Mouse (Mus musculus) B cell, adult 2 months (primary cell): ENCODE data around the gene Stat3.
A peak's percentile ranks its signal among the peaks of the same experiment; 100 is the strongest.

Experiments
- DNase-seq, 2 experiments: peaks; one replicate each; pipeline ENCODE4 v3.0.0; 2022

The Stat3 gene

DNA sequence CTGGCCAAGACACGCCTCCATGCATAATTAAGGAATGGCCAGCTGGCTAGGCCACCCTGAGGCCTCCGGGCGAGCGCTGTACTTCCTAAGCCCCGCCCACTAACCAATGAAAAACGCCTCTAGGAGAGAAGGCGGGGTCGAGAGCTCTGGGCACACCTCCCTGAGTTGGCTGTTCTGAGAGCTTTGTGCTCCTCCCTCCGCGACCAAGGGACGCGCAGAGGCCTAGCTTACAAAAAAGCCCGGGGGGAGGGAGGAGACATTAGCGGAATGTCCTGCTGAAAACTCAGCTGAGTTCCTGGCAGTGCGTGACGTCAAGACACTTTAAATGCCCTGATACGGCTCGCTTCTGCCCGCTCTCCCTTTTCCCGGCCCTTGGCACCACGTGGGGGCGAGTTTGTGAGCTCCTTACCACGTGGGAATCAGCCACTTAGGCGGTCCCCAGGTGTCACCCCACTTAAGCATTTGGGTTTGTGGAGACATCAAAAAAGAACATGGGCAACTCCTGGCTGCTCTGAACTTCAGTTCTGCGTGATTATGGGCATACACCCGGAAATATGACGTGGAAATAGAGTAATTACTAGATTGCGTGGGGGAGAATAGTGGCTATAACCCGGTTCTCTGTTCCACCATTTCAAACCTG lies at the start of gene Stat3:
Gene Stat3, minus strand, starts transcription at position 29 of the 640 bp plus-strand sequence.
- peak; percentile 99 to 100 for DNase-seq

DNA sequence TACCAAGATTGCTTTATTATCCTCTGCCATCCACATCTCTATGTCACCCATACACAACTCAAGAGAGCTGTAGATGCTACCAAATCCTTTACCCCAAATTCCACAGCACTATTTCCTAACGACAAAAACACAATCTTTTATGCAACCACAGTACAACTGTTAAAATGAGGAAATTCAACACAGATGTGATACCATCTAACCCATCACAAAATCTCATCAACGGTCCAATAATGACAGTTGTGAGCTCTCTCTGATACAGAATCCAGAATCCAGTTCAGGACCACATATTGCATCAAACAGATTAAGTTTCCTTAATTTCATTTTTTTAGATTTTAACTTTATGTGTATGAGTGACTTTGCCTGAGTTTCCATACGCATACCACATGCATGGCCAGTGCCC lies 49.3 kb upstream of the Stat3 start:
- no peak for DNase-seq

DNA sequence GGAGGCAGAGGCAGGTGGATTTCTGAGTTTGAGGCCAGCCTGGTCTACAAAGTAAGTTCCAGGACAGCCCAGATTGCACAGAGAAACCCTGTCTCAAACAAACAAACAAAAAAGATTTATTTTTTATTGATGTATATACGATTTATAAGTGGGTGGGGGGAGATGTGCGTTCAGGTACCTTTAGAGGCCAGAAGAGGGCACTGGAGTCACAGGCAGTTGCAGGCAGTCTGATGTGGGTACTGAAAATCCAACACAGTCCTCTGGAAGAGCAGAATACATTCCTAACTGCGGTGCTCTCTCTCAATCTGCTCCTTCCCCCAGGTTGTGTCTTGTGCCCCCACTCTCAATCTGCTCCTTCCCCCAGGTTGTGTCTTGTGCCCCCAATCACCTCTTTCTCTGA lies 46.3 kb upstream of the Stat3 start:
- peak in 1 of 2 experiments; percentile 38 for DNase-seq

DNA sequence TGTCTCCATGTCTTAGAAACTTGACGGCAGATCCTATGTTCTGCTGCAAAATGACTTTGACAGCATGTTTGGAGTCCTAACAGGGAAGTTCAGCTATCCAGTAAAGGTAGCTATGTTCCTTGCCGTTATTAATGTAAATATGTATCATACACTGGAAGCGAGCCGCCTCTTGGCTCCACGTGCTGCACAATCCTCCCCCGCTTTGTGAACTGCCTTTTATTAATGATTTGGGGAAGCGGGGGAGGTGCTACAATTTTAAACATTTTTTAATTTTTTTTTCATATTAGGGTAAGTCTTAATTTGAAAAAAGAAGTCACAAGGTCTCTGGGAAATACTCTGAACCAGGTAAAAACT lies 44.4 kb upstream of the Stat3 start:
- no peak for DNase-seq

GRCm38 (mm10) chr11:100983125-100983777 lies 43.9 kb upstream of the Stat3 start:
- peak; percentile 86 to 88 for DNase-seq

- DNase-seq, result no peak
Observed at GRCm38 (mm10) chr11:100982087-100982486, 42.7 kb upstream of the Stat3 start.

DNA sequence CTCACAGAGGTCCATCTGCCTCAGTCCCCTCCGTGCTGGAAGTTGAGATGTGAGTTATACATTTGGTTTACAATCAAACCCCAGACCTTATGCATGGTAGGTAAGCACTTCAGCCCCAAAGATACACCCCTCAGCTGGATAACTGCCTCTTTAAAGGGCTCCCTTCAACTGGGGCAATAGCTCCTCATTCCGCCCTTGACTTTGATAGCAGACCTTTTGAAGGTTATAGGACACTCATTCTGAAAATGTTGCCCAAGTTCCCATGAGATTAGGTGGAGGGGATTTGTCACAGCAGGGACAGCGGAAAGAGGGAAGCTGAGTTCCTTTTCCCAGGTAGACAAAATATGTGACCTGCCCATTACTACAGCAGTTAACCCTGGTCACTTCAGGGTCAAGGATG lies 41.9 kb upstream of the Stat3 start:
- DNase-seq, result no peak

DNA sequence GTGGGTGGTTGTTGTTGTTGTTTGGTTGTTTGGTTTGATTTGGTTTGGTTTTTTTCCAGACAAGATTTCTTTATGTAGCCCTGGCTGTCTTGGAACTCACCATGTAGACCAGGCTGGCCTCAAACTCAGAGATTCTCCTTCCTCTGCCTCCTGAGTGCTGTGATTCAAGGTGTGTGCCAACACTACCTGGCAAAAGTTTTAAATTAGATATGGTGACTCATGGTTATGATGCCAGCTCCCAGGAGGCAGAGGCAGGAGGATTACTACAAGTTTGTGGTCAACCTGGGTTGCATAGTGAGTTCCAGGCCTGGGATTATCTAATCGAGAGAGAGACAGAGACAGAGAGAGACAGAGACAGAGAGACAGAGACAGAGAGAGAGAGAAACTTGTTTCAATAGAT lies 41.1 kb upstream of the Stat3 start:
- no peak for DNase-seq

DNA sequence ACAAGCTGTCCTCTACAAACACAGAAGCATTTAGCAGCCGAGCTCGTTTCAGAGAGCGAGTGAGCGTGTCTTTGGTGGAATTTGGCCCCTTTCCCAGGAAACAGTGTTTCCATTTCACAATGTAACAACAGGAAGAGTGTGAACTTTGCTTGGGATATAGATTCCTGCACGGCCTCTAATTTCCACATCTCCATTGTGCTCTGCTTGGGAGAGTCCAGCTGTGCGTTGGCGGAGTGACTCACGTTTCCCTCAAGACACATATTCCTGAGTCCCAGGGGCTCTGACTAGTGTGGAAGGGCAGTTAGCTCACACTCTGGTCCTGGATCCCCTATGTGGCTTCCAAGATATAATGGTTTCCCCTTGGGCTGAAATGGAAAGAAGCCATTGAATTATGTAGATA lies 40.5 kb upstream of the Stat3 start:
- no peak for DNase-seq

DNA sequence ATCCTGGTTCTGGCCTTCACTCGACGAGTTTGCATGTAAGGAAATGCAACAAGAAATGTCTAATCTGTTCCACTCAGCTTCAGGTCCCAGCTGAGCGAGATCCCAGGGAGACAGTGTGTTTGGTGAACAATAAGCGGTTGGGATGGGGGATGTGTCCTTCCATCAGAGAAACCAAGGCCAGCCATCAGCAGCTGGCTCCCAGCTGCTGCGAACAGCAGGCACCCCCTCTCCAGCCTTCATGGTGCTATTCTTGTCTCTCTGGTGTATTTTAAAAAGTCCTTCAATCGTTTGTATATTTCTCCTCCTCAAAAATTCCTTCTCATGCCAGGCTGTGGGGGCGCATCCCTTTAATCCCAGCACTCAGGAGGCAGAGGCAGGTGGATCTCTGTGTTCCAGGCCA lies 35.9 kb upstream of the Stat3 start:
- DNase-seq, result no peak

GRCm38 (mm10) chr11:100974381-100974970 lies 35.1 kb upstream of the Stat3 start:
- no peak for DNase-seq

DNA sequence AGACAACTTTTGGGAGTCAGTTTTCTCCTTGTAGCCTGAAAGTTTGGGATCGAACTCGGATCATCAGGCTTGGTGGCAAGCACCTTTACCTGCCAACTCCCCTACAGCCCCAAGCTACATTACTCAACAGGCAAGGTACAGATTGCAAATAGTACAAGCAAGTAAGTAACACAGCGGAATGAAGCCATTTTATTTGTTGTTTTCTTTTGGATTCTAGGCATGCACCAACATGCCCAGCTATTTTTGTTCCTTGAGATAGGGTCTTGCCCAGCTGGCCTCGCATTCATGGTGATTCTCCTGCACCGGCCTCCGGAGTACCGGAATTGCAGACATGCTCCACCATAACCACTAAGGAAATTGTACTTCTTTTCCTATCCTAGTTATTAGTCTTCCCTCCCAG lies 33.9 kb upstream of the Stat3 start:
- DNase-seq, result no peak

DNA sequence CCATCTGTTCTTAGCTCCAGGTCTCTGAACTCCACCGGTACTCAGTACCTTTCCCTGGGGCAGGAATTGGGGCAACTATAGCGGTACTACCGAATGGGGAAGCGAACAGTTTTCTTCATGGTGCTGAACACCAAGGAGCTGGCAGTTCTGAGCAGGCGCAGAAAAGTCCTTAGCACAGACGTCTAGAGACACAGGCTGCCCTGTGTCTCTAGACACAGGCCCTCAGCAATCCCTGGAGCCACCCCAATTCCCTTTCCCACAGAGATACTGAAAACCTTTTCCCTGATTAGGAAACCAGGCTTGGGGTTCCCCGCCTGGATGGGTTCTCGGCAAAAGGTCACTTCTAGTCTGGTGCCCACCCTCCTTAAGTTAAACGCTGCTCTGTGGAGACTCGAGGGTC lies 32.1 kb upstream of the Stat3 start:
- DNase-seq, result no peak

DNA sequence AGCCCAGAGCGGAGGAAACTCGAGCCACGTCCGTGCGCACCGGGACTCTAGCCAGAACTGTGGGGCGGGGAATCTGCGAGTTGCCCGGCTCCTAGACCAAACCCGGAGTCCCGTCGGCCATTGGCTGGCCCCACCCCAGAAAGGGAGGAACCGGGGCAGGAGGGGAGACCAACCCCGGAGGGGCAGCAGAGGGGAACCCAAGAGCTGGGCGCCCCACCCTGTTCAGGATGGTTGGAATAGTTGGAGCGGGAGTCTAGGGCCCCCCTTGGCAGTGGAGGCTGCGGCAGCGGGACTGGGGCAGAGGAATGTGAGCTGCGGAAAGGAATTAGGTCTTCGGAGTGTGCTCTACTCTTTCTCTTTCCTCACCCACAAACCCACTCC lies 31.2 kb upstream of the Stat3 start, which contains the start of gene Cavin1:
Gene Cavin1, minus strand, starts transcription at position 331 of the 381 bp plus-strand sequence.
- DNase-seq, result peak; percentile 15

DNA sequence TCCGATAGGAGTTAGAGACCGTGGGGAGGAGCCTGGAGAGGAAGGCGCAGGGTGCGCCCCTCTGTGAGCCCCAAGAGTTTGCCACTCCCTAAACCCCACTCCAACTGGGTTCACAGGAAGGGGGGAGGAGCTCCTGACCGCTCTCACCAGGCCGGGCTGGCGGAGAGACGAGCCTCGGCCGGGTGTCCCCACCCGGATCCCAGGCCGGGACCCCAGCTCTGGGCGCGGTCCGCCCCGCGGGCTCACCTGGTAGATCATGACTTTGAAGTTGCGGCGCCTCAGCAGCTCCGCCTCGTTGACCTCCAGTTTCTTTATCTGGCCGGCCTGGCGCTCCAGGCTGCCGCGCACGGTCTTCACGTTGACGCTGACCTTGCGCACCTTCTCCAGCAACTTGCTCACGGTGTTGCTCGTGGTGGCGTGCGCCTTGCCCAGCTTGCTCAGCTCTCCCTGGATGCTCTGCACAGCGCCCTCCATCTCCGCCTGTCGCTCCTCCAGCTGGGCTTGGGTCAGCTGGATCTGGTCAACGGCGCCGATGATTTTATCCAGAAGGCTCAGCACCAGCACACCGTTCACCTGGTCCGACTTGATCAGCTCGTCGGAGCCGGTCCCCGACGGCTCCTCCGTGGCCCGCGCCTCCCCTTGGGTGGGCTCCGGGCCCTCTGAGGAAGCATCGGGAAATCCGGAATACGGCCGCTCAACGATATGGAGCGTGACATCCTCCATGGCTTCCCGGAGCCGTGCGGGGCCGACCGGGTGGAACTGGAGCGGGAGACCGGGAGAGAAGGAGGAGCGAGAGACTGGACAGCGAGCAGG lies 30.6 kb upstream of the Stat3 start:
- DNase-seq, result peak; percentile 31 to 40

- peak; percentile 19 to 34 for DNase-seq
Observed at GRCm38 (mm10) chr11:100969189-100969743, 29.9 kb upstream of the Stat3 start.

- DNase-seq, result no peak
Observed at GRCm38 (mm10) chr11:100968501-100968900, 29.2 kb upstream of the Stat3 start.

GRCm38 (mm10) chr11:100967881-100968420 lies 28.6 kb upstream of the Stat3 start:
- DNase-seq, result no peak

DNA sequence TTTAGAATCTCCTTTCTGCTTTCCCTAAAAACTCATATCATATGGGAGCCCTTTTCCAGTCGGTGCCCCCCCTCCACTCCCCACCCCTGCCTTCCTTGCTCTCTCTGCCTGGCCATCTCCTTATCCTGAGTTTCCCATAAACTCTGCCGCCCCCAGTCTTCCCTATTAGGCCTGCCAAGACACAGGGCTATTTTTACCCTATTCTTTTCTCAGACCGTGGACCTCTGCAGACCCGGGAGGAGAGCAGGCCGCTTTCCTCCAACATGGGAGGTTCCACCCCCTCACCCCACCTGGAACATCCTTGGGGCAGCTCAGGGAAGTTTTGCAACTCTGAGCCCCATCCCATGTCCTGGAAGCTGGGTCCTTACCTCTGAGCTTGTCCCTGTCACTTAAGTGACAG lies 28.0 kb upstream of the Stat3 start:
- no peak for DNase-seq

- no peak for DNase-seq
Observed at GRCm38 (mm10) chr11:100965760-100966159, 26.4 kb upstream of the Stat3 start.

DNA sequence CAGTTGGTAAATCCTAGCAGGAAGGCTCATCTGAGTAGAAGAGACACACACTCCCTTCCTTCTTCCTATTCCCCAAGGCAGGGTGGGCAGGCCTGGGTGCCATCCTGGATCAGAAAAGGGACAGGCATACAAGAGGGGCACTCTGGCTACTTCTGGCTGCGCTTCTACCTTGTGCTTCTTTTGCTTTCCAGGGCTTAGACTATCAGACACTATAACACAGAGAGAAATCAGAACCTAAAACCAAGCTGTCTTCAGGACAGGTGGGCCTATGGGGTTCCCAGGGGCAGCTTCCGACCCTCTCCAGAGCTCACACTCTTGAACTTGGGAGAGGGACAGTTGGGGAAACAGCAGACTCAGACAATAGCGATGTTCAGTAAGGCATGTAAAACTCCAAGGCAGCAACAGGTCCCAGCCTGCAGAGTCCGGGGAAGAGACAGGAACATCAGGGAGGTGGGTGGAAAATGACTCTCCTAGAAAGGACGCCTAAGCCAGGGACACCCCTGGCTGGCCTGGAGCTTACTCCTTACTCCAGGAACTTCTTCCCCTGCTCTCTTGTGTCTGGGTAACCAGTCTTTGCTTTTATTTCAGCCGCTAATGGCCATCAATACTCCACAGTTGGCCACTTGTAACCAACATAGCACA lies 25.7 kb upstream of the Stat3 start:
- no peak for DNase-seq

DNA sequence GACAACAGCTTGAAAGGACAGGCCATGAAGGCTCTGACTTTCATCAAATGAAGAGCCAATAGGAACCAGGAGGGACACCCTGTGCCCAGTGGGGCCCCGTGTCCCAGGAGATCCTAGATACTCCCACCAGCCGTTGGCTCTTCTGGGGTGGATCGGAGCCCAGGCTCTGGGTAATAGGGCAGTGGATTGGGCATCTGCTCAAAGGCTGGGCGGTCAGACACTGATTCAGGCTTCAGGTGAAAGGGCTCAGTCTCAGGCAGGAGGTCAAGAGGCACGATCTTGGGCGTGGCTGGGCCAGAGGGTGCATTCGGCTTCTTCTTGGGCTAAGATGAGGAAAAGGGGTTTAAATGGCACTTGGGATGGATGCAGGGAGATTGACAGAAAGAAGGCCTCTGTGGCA lies 24.8 kb upstream of the Stat3 start:
- no peak for DNase-seq

- DNase-seq, result no peak
Observed at GRCm38 (mm10) chr11:100963647-100964046, 24.3 kb upstream of the Stat3 start.
